Comparison of ENCODE assay signal across 8 mouse cellular contexts in genomic region chr12:100479892-100480621, GRCm38 (mm10). TPM values are rescaled to one million over a fixed set of nuclear protein-coding genes. Genes with fewer than 3 reads are reported as not detected.
A peak's percentile ranks its signal among the peaks of the same experiment; 100 is the strongest.
DNase-seq lines count a peak whose midpoint lies in the region; ATAC-seq and TF ChIP-seq lines count a peak whose summit lies in the region.

No protein-coding gene starts in this region.

- H3K4me2 ChIP-seq in intestine, embryonic 14.5 days (ENCODE audit: low read length), result no peak overlapping the region

- no peaks in the 10 kb centered on the region for H3K36me3 ChIP-seq in testis, adult 2 months (ENCODE audit: control insufficient read depth, insufficient read depth, low read length)
- H3K36me3 ChIP-seq in intestine, embryonic 14.5 days (ENCODE audit: control insufficient read depth, insufficient read depth, low read length), result peaks cover 4% of the 10 kb centered on the region

- no peaks in the 10 kb centered on the region for H3K9me3 ChIP-seq in intestine, embryonic 14.5 days (ENCODE audit: control insufficient read depth, low read length)

- H3K27me3 ChIP-seq in testis, adult 2 months (ENCODE audit: control insufficient read depth, insufficient read depth, low read length), result no peaks in the 10 kb centered on the region
- no peaks in the 10 kb centered on the region for H3K27me3 ChIP-seq in intestine, embryonic 14.5 days (replicated peaks; ENCODE audit: control insufficient read depth, insufficient read depth, low read length)

- ATAC-seq in intestine, embryonic 14.5 days (replicated peaks; ENCODE audit: low FRiP score, low TSS enrichment, low read depth), result peak; percentile 62
- peak; percentile 83 for ATAC-seq in neutrophil, adult 5-6 weeks (ENCODE audit: extremely low read depth, insufficient number of reproducible peaks, low FRiP score, poor library complexity, severe bottlenecking)

- no peaks in the 10 kb centered on the region; the same call in 1 of the 2 replicates for H3K4me1 ChIP-seq in testis, adult 2 months (ENCODE audit: control insufficient read depth, insufficient read depth, low read length)
- H3K4me1 ChIP-seq in brown adipose tissue, adult 24 weeks (ENCODE audit: control insufficient read depth, insufficient read depth, insufficient read length, low read length), result peaks cover 29% of the 10 kb centered on the region
- peaks cover 5% of the 10 kb centered on the region; the same call in 1 of the 2 replicates for H3K4me1 ChIP-seq in intestine, embryonic 14.5 days (replicated peaks; ENCODE audit: control insufficient read depth, insufficient read depth, low read length)
- H3K4me1 ChIP-seq in lung, adult 2 months (ENCODE audit: control insufficient read depth, insufficient read depth, low read length), result peaks cover 10% of the 10 kb centered on the region

- DNase-seq in testis, postnatal 14 days (ENCODE audit: low spot score), result no peak
- peak; percentile 91 for DNase-seq in forelimb bud, embryonic 11.5 days (ENCODE audit: low read depth, low spot score)
- DNase-seq in intestine, embryonic 14.5 days (ENCODE audit: low spot score), result peak; percentile 87
- peak; percentile 39 for DNase-seq in lung, adult 2 months
- no peak for DNase-seq in frontal cortex, postnatal 36 days (ENCODE audit: low spot score in 2 of 2)

- peak; percentile 44; the same call in 1 of the 2 replicates for TF ChIP-seq CTCF in testis, adult 2 months (IDR thresholded peaks at IDR 0.05; ENCODE audit: control insufficient read depth, insufficient read depth, insufficient replicate concordance, low read depth, low read length)
- peak; percentile 89 for TF ChIP-seq CTCF in lung, adult 2 months (IDR thresholded peaks at IDR 0.05; ENCODE audit: insufficient read depth, low read length)

- 26% methylated on average over 7 of the region's 7 CpGs for WGBS in intestine, embryonic 14.5 days
- WGBS in lung, adult 2 months, result 49% methylated on average over 7 of the region's 7 CpGs

- TF ChIP-seq POLR2A in testis, adult 2 months (IDR thresholded peaks at IDR 0.05; ENCODE audit: control insufficient read depth, low read depth, low read length), result no peak
- no peak for TF ChIP-seq POLR2A in lung, adult 2 months (IDR thresholded peaks at IDR 0.05; ENCODE audit: borderline replicate concordance, extremely low read depth, low read depth, low read length)

- no peak overlapping the region for H3K4me3 ChIP-seq in testis, adult 2 months (ENCODE audit: control insufficient read depth, low read depth, low read length)
- H3K4me3 ChIP-seq in brown adipose tissue, adult 24 weeks (ENCODE audit: insufficient read depth, low read depth, low read length), result no peak overlapping the region
- H3K4me3 ChIP-seq in intestine, embryonic 14.5 days (ENCODE audit: low read depth, low read length), result no peak overlapping the region
- H3K4me3 ChIP-seq in lung, adult 2 months (replicated peaks; ENCODE audit: extremely low read depth, low read depth, low read length), result no peak overlapping the region

- H3K27ac ChIP-seq in testis, adult 2 months (ENCODE audit: control insufficient read depth, insufficient read depth, low read depth, low read length), result peak overlapping the region; percentile 54; the same call in 1 of the 2 replicates
- peak overlapping the region; percentile 37 for H3K27ac ChIP-seq in brown adipose tissue, adult 24 weeks (replicated peaks; ENCODE audit: low read depth, low read length)
- H3K27ac ChIP-seq in intestine, embryonic 14.5 days (ENCODE audit: low read depth), result no peak overlapping the region

- H3K9ac ChIP-seq in intestine, embryonic 14.5 days (ENCODE audit: low read length), result no peak overlapping the region

RNA-seq across cellular contexts. Expression of gene Ttc7b, which starts 40.6 kb away (rescaled TPM):
- 7.1 and 7.5 TPM in 2 replicates for polyA plus RNA-seq in testis, adult 2 months (2012; rRNA removed)
- polyA plus RNA-seq in brown adipose tissue, adult 24 weeks (2012; ENCODE audit: insufficient read depth, insufficient read length, missing spikeins), result 37.7 and 42.9 TPM in 2 replicates
- 5.9 TPM in 2 replicates for polyA plus RNA-seq in intestine, embryonic 14.5 days (2014; fragmentation: Nextera tagmentation; extraction: Ambion mirVana)
- polyA plus RNA-seq in lung, adult 2 months (2012; rRNA removed), result 50.7 and 52.4 TPM in 2 replicates
- total RNA-seq in neutrophil, adult 5-6 weeks (2017), result 21.6 and 25.8 TPM in 2 replicates

Comparison
In these comparisons a context has a peak if more than half of its experiments do, and no peak if none do; other contexts are left out.
1. DNase-seq: peak in forelimb bud, embryonic 11.5 days (single experiment), intestine, embryonic 14.5 days (single experiment) and lung, adult 2 months (single experiment); none in testis, postnatal 14 days (single experiment) and frontal cortex, postnatal 36 days (0 of 2).